Mouse (Mus musculus) hindbrain, embryonic 13.5 days (tissue): ENCODE results near the gene 1700102P08Rik. TPM values are rescaled to one million over a fixed set of nuclear protein-coding genes. Genes with fewer than 3 reads are reported as not detected.

ENCODE experiments used
- ATAC-seq: fragments of 200-750 bp; cut with Nextera tagmentation; 2 replicates; pipeline ENCODE4 v1.8.0; 2017; ENCODE audit warnings: moderate TSS enrichment; ENCODE audit not compliant: low FRiP score
- H3K27ac ChIP-seq: fragments of 300-500 bp; sonication (generic); 2 replicates; pipeline ENCODE4 v1.5.1; 2015; ENCODE audit warnings: inconsistent platforms, mild to moderate bottlenecking, moderate library complexity
- H3K27me3 ChIP-seq: fragments of 300-500 bp; sonication (generic); 2 replicates; pipeline ENCODE4 v1.6.1; 2015; ENCODE audit warnings: mild to moderate bottlenecking, inconsistent platforms
- H3K36me3 ChIP-seq: fragments of 300-500 bp; sonication (generic); 2 replicates; pipeline ENCODE4 v1.6.1; 2015; ENCODE audit warnings: mild to moderate bottlenecking, inconsistent platforms
- H3K4me1 ChIP-seq: fragments of 300-500 bp; sonication (generic); replicated peaks from 2 replicates; pipeline ENCODE4 v1.6.1; 2015; ENCODE audit warnings: inconsistent platforms
- H3K4me2 ChIP-seq: fragments of 300-500 bp; sonication (generic); 2 replicates; pipeline ENCODE4 v1.6.1; 2015; ENCODE audit warnings: inconsistent platforms, mild to moderate bottlenecking, moderate library complexity
- H3K4me3 ChIP-seq: fragments of 300-500 bp; sonication (generic); 2 replicates; pipeline ENCODE4 v1.5.1; 2015; ENCODE audit warnings: mild to moderate bottlenecking, inconsistent platforms
- H3K9ac ChIP-seq: fragments of 300-500 bp; sonication (generic); 2 replicates; pipeline ENCODE4 v1.6.1; 2015; ENCODE audit warnings: mild to moderate bottlenecking, inconsistent platforms
- H3K9me3 ChIP-seq: fragments of 300-500 bp; sonication (generic); 2 replicates; pipeline ENCODE4 v1.6.1; 2016; ENCODE audit warnings: inconsistent platforms
- WGBS: fragments of 180-500 bp; shearing (Covaris S2); methylation state at CpG from one replicate; pipeline ENCODE4 v1.1.7; 2015; 5-methylcytosine and 5-hydroxymethylcytosine counted together
- polyA plus RNA-seq: library from polyadenylated mRNA; unstranded; fragments of >200 nt; fragmentation: Nextera tagmentation; extraction: Ambion mirVana; gene quantifications from 2 replicates; pipeline ENCODE4 v1.2.1, GENCODE M21; 2015

The 1700102P08Rik gene
- polyA plus RNA-seq, 1 experiment from 2014 or later = 2.3 TPM

DNA sequence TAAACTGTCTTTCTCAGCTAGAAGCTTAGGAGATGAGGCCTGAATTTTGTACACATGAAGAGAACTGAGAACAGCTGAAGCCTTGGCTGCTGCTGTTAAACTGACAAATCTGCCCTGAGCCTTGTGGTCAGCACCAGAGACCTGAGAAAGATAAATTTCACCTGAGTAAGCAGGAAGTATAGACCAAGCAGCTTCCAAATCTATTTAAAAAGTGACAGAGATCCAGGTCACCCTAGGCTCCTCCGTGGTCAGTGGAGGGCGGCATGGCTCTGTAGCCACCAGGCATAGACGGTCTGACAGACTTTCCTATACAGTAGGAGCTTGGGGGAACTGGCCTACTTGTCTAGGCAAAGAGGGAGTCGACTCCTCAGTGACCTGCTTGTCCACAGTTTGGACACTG, 5.8 kb upstream of the 1700102P08Rik start:
- Histone ChIP-seq H3K27ac (no peak overlapping the region), H3K4me3 (no peak overlapping the region), H3K9ac (no peak overlapping the region), H3K4me1 (no peaks in the 10 kb centered on the region), H3K9me3 (no peaks in the 10 kb centered on the region), H3K4me2 (no peak overlapping the region), H3K36me3 (peaks cover 96% of the 10 kb centered on the region), H3K27me3 (no peaks in the 10 kb centered on the region)
- no peak for ATAC-seq
- WGBS = 88% methylated on average over 4 of the region's 4 CpGs

DNA sequence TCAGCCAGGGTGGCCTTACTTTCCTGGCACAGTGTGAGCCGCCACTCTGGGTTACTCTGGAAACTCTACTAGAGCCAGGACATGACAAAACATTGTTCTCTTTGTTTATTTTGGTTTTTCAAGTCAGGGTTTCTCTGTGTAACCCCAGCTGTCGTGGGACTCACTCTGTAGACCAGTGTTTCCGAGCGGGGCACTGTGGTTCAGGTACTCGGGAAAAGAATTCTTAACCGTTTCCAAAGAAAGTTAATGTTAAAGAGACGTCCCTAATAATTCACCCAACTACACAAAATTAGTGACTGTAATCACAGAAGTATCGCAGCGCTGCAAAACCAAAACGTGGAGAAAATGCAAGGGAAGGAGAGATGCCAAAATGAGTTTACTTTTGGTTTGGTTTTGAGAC, 4.0 kb upstream of the 1700102P08Rik start:
- H3K27ac ChIP-seq = no peak overlapping the region
- H3K4me1 ChIP-seq = no peaks in the 10 kb centered on the region
- WGBS = 90% methylated on average over 10 of the region's 10 CpGs
- peaks cover 97% of the 10 kb centered on the region for H3K36me3 ChIP-seq
- H3K9ac ChIP-seq = no peak overlapping the region
- ATAC-seq = no peak
- H3K4me3 ChIP-seq = no peak overlapping the region
- no peaks in the 10 kb centered on the region for H3K9me3 ChIP-seq
- H3K4me2 ChIP-seq = no peak overlapping the region
- no peaks in the 10 kb centered on the region for H3K27me3 ChIP-seq

DNA sequence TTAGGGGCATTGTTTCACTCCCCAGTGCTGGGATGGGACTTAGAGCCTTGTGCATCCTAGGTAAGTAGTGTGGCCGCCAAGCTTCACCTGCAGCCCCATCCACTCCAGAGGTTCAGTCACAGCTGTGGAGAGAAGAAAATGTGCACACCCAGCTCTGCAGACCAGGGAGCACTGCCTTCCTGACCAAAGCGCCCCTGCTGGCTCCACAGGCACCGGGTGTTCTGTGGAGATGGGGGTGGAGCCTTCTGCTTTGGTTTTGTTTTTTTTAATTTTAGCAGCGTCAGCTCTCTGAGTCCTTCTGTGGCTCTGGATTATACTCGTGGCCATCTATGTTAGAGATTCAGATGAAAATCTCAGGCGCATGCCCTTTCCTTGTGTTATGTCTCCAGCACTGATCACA, 3.4 kb upstream of the 1700102P08Rik start:
- no peak for ATAC-seq
- 82% methylated on average over 6 of the region's 6 CpGs for WGBS
- Histone ChIP-seq H3K4me1 (no peaks in the 10 kb centered on the region), H3K4me2 (no peak overlapping the region), H3K27me3 (no peaks in the 10 kb centered on the region), H3K4me3 (no peak overlapping the region), H3K27ac (no peak overlapping the region), H3K9ac (no peak overlapping the region), H3K9me3 (no peaks in the 10 kb centered on the region), H3K36me3 (peaks cover 95% of the 10 kb centered on the region)

DNA sequence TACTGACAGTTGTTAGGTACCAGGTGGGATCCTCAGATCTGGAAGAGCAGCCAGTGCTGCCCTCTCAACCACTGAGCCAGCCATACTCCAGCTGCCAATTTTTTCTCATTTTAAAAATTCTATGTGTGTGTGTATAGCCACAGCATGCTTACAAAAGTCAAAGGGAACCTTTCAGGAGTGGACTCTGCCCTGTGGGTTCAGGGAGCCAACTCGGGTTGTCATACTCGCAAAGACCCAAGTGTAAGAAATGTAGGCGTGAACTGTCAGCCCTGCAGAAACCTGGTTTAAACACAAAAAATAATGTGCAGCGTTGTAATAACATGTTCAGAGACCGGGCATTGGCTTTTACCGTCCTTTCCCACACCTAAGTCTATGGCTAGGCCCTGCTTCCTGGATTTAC, 1.6 kb downstream of the 1700102P08Rik start:
- no peaks in the 10 kb centered on the region for H3K4me1 ChIP-seq
- H3K36me3 ChIP-seq = peaks cover 47% of the 10 kb centered on the region
- H3K9me3 ChIP-seq = no peaks in the 10 kb centered on the region
- no peak for ATAC-seq
- H3K27me3 ChIP-seq = no peaks in the 10 kb centered on the region
- H3K4me2 ChIP-seq = no peak overlapping the region
- 96% methylated on average over 6 of the region's 6 CpGs for whole genome bisulfite sequencing
- no peak overlapping the region for H3K27ac ChIP-seq
- no peak overlapping the region for H3K9ac ChIP-seq
- H3K4me3 ChIP-seq = no peak overlapping the region

DNA sequence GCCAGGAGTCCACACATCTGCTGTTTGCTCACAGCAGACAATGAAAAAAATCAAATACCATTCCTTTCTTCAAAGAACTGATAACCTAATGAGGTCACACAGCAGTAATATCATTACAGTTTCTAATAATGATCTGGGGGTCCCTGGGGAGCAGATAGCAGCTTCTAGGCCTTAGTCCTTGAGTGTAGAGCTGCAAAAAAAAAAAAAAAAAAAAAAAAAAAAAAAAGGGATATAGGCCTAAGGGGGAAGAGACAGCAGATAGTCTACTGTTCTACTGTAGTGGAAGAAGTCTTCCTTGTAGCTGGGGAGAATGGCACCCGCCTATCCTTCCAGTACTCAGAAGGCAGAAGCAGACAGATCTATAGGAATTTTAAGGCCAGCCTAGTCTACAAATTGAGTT, 2.8 kb downstream of the 1700102P08Rik start:
- Histone ChIP-seq H3K4me2 (no peak overlapping the region), H3K9me3 (no peaks in the 10 kb centered on the region), H3K4me3 (no peak overlapping the region), H3K36me3 (peaks cover 36% of the 10 kb centered on the region), H3K9ac (no peak overlapping the region), H3K27ac (no peak overlapping the region), H3K4me1 (no peaks in the 10 kb centered on the region), H3K27me3 (no peaks in the 10 kb centered on the region)
- no peak for ATAC-seq
- 92% methylated on average over 1 of the region's 1 CpGs for WGBS

DNA sequence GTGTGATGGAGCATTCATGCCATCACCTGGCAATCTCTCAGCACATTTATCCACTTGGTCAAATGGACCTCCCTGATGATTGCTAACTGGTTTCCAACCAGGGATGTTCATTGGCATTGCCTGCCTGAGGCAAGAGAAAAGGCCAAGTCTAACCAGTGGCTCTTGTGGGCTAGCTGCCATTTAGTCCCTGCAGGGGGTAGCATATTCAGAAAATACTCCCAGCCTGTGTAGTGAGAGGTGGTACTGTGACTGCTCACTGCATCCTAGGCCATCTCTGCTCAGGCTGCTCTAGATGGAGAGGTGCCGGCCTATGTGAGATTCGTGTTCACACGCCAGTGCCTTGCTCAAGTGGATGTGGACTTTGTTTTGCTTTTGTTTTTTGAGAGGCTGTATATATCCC, 5.7 kb downstream of the 1700102P08Rik start:
- H3K4me1 ChIP-seq = peaks cover 16% of the 10 kb centered on the region
- 91% methylated on average over 3 of the region's 3 CpGs for WGBS
- H3K4me2 ChIP-seq = no peak overlapping the region
- no peak overlapping the region for H3K4me3 ChIP-seq
- H3K36me3 ChIP-seq = peaks cover 7% of the 10 kb centered on the region
- no peak overlapping the region for H3K9ac ChIP-seq
- no peak overlapping the region for H3K27ac ChIP-seq
- no peaks in the 10 kb centered on the region for H3K27me3 ChIP-seq
- no peak for ATAC-seq
- no peaks in the 10 kb centered on the region for H3K9me3 ChIP-seq

DNA sequence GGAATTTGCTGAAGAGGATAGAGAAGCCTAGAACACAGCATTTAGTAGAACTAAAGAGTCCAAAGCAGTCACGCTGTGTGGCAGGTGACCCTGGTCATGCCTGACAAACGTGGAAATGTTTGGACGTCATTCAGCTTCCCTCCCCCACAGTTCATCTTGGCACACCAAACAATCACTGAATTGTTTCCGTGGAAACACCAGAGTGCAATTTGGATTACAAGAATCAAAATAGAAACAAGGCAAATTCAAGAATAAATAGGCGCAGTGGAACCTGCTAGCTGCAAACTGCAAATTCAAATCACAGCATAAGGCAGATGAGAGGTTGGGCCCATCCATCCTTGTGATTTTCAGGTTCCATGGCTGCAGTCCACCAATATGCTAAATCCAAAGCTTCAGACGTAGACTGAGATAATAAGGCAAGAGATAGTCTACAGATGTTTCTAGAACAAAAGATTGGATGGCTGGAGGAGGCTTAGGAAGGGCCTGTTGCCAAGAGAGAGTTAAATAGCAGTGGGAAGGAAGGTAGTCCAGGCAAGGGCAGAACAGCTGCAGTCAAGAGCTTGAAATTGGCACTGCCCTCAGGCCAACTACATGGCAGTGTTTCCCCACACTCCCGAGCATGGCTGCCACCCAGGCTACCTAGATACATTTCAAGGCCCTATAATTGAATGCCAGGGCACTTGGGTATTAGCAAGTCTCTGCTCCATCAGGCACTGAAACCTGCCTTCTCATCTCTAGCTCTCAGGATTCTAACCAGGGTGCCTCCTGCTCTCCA, 8.8 kb downstream of the 1700102P08Rik start:
- H3K27ac ChIP-seq = peak overlapping the region; percentile 26; the same call in 1 of the 2 replicates
- no peak for ATAC-seq
- WGBS = 37% methylated on average over 7 of the region's 7 CpGs

DNA sequence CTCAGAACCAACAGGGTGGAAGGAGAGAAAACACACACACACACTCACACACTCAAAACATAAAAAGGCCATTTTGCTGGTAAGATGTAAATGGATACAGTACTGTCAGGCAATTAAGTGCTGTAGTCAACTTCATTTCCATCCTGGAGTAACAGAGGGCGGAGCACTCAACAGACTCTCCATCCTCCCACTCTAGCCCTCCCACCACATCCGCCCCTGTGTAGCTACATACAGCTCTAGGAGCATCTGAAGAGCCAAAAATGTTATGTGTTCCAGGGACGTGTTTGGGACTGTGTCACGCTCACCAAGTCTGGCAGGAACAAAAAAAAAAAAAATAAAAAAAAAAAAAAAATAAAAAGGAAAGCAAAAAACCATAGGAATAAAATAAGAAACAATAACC, 10.5 kb downstream of the 1700102P08Rik start:
- Histone ChIP-seq H3K4me3 (no peak overlapping the region), H3K27ac (no peak overlapping the region), H3K9ac (no peak overlapping the region), H3K4me1 (peaks cover 16% of the 10 kb centered on the region), H3K27me3 (no peaks in the 10 kb centered on the region), H3K4me2 (no peak overlapping the region), H3K36me3 (no peaks in the 10 kb centered on the region; the same call in 1 of the 2 replicates), H3K9me3 (no peaks in the 10 kb centered on the region)
- 84% methylated on average over 4 of the region's 4 CpGs for WGBS
- no peak for ATAC-seq

More for the DNA sequence above, 8.8 kb downstream of the 1700102P08Rik start:
- H3K4me3 ChIP-seq = no peak overlapping the region
- no peak overlapping the region for H3K9ac ChIP-seq
- H3K9me3 ChIP-seq = no peaks in the 10 kb centered on the region
- H3K27me3 ChIP-seq = no peaks in the 10 kb centered on the region
- peaks cover 16% of the 10 kb centered on the region for H3K4me1 ChIP-seq
- H3K4me2 ChIP-seq = no peak overlapping the region
- no peaks in the 10 kb centered on the region; the same call in 1 of the 2 replicates for H3K36me3 ChIP-seq

DNA sequence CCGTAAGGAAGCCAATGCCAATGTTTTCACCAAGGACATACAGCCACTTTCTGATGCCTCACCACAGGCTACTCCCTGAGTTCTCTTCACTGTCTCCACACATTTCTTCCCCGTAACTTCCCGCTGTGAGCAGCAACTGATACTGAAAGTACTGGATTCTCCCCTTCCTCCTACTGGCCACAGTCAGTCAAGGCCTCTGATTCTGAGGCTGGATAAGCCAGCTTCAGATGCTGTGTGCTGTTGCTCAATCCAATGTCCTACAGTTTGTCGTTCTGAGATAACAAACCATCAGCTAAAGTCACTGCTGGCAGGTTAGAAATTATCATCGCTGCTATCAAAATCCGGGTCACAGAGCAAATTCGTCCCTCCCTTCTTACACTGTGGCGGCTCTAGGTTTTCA, 11.8 kb downstream of the 1700102P08Rik start:
- H3K4me1 ChIP-seq = peaks cover 16% of the 10 kb centered on the region
- 82% methylated on average over 8 of the region's 8 CpGs for WGBS
- ATAC-seq = no peak
- H3K4me2 ChIP-seq = no peak overlapping the region
- no peak overlapping the region for H3K4me3 ChIP-seq
- H3K27ac ChIP-seq = no peak overlapping the region
- no peaks in the 10 kb centered on the region for H3K36me3 ChIP-seq
- H3K27me3 ChIP-seq = no peaks in the 10 kb centered on the region
- no peaks in the 10 kb centered on the region for H3K9me3 ChIP-seq
- no peak overlapping the region for H3K9ac ChIP-seq

DNA sequence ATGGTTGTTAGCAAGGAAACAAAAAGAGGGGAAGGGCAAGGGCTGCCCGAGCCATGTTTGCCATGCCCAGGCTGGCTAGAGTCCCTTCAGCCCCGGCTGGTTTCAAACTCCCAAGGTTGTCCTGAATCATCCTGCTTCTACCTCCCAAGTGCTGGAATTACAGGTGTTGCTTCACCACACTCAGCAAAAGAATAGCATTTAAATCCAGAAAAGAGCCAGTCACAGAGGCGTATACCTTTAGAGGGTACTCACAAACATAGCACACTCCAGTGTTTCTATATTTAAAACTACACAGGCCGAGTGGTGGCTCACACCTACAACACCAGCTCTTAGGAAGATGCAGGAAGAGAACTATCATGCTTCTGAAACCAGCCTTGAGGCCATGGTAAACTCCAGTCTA, 16.9 kb downstream of the 1700102P08Rik start:
- Histone ChIP-seq H3K4me2 (no peak overlapping the region), H3K27ac (no peak overlapping the region), H3K27me3 (no peaks in the 10 kb centered on the region), H3K4me1 (no peaks in the 10 kb centered on the region), H3K4me3 (no peak overlapping the region), H3K36me3 (no peaks in the 10 kb centered on the region), H3K9me3 (no peaks in the 10 kb centered on the region), H3K9ac (no peak overlapping the region)
- no peak for ATAC-seq
- WGBS = 91% methylated on average over 4 of the region's 4 CpGs

DNA sequence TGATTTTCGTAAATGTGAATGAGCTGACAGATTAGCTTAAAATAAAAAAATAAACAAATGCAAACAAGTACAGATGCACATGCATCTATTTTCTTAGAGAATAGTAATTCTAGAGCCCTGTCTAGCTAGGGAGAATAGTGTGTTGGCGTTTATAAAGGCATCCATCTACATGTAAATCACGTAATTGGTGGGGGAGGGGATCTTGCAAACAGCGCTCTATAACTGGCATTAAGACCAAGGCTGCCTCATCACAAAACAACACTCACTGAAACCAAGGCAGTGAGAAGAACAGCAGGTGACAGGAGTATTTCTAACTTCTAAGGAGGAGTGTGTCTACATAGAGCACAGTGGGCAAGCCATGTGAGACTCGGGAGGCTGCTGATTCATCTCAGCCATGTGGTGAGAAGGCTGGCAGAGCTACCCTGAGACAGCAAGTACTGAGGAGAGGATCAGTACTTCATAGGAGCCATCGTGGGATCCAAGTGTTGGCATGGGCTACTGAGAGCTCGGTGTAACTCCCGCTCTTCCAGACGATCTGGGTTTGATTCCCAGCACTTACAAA, 18.9 kb downstream of the 1700102P08Rik start:
- no peak for ATAC-seq
- WGBS = 76% methylated on average over 9 of the region's 9 CpGs
- no peaks in the 10 kb centered on the region for H3K9me3 ChIP-seq
- no peak overlapping the region for H3K4me2 ChIP-seq
- no peaks in the 10 kb centered on the region for H3K4me1 ChIP-seq
- no peak overlapping the region for H3K27ac ChIP-seq
- no peaks in the 10 kb centered on the region for H3K27me3 ChIP-seq
- H3K4me3 ChIP-seq = no peak overlapping the region
- no peak overlapping the region for H3K9ac ChIP-seq
- H3K36me3 ChIP-seq = no peaks in the 10 kb centered on the region

DNA sequence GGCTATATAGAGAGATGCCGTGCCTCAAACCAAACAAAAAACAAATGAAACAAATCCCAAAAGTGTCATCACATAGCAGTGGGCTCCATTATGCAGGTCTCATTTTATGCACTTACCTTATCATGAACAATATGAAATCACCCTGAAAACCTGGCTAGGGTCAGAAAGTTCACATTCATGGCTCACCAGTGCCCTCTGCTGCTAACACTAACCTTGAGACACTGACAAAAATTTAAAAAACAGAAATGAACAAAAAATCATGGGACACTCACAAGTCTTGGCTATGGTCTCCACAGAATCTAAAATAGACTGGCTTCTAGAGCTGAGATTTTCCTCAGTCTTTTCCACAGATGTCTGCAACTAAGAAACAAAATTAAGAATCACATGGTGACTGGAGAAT, 19.6 kb downstream of the 1700102P08Rik start:
- H3K4me1 ChIP-seq = no peaks in the 10 kb centered on the region
- no peak overlapping the region for H3K4me3 ChIP-seq
- no peak for ATAC-seq
- no peak overlapping the region for H3K4me2 ChIP-seq
- no peak overlapping the region for H3K9ac ChIP-seq
- no peaks in the 10 kb centered on the region for H3K9me3 ChIP-seq
- H3K36me3 ChIP-seq = no peaks in the 10 kb centered on the region
- no peaks in the 10 kb centered on the region for H3K27me3 ChIP-seq
- H3K27ac ChIP-seq = no peak overlapping the region
- WGBS = 71% methylated on average over 1 of the region's 1 CpGs

DNA sequence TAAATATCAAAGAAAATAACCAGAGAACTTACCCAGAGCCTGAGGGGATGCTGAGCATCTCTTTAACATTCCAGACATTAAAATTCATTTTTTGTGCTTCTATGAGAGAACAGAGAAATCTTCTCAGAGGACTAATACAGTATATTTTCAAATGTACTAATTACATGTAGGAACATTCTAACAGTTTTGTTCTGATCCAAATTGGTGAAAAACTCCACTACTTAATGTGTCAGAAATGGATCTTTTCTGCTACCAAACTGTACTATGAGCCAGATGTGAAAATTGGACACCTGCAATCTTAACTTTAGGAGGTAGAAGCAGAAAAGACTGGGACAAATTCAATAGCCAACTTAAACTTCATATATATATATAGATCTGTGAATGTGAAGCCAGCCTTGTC, 35.8 kb downstream of the 1700102P08Rik start, which contains the start of gene Ccdc36:
Ccdc36 (minus strand) TSS at position 101 of the 400 bp plus-strand sequence.
- ATAC-seq = no peak
- no peak within 1 kb of the TSS for H3K4me3 ChIP-seq
- no peak within 1 kb of the TSS for H3K9ac ChIP-seq
- H3K27ac ChIP-seq = no peak within 1 kb of the TSS
- peaks cover 5% of the 10 kb centered on the region; the same call in 1 of the 2 replicates for H3K4me1 ChIP-seq
- no peaks in the 10 kb centered on the region for H3K9me3 ChIP-seq
- H3K27me3 ChIP-seq = no peaks in the 10 kb centered on the region
- no peak within 1 kb of the TSS for H3K4me2 ChIP-seq
- H3K36me3 ChIP-seq = no peaks in the 10 kb centered on the region
